Mouse (Mus musculus) kidney, postnatal 0 days (tissue): ENCODE results near the gene Rnaseh2a. TPM values are rescaled to one million over a fixed set of nuclear protein-coding genes. Genes with fewer than 3 reads are reported as not detected.

Experiments
- ATAC-seq: fragments of 200-750 bp; cut with Nextera tagmentation; replicated peaks from 2 replicates; pipeline ENCODE4 v1.8.0; 2017; ENCODE audit warnings: low read depth, moderate number of reproducible peaks, moderate TSS enrichment, moderate library complexity; ENCODE audit not compliant: low FRiP score
- DNase-seq: peaks from one replicate; pipeline ENCODE4 v3.0.0-alpha.2; 2016; ENCODE audit warnings: low spot score
- H3K27ac ChIP-seq: fragments of 300-500 bp; sonication (generic); 2 replicates; pipeline ENCODE4 v1.5.1; 2014; ENCODE audit warnings: mild to moderate bottlenecking
- H3K27me3 ChIP-seq: fragments of 300-500 bp; sonication (generic); 2 replicates; pipeline ENCODE4 v1.6.1; 2014; ENCODE audit warnings: low read length, mixed read lengths; ENCODE audit not compliant: insufficient read depth
- H3K36me3 ChIP-seq: fragments of 300-500 bp; sonication (generic); 2 replicates; pipeline ENCODE4 v1.6.1; 2014; ENCODE audit warnings: low read length, mixed read lengths; ENCODE audit not compliant: insufficient read depth
- H3K4me1 ChIP-seq: fragments of 300-500 bp; sonication (generic); replicated peaks from 2 replicates; pipeline ENCODE4 v1.6.1; 2014; ENCODE audit warnings: antibody characterized with exemption, low read length, mixed read lengths; ENCODE audit not compliant: insufficient read depth
- H3K4me2 ChIP-seq: fragments of 300-500 bp; sonication (generic); 2 replicates; pipeline ENCODE4 v1.6.1; 2014; ENCODE audit warnings: mild to moderate bottlenecking, low read length, moderate library complexity, mixed read lengths
- H3K4me3 ChIP-seq: fragments of 300-500 bp; sonication (generic); replicated peaks from 2 replicates; pipeline ENCODE4 v1.5.1; 2014; ENCODE audit warnings: low read depth, low read length
- H3K9ac ChIP-seq: fragments of 300-500 bp; sonication (generic); 2 replicates; pipeline ENCODE4 v1.6.1; 2014; ENCODE audit warnings: low read depth, low read length
- H3K9me3 ChIP-seq: fragments of 300-500 bp; sonication (generic); replicated peaks from 2 replicates; pipeline ENCODE4 v1.6.1; 2016; ENCODE audit warnings: low read length, inconsistent platforms, mixed read lengths
- CTCF ChIP-seq: IDR thresholded peaks from 2 replicates; pipeline ENCODE4 v1.5.1; 2016; ENCODE audit warnings: antibody characterized with exemption, low read depth, mild to moderate bottlenecking, moderate library complexity
- WGBS: fragments of 180-500 bp; shearing (Covaris S2); extraction: QIAGEN DNeasy Blood & Tissue Kit; methylation state at CpG from one replicate; pipeline ENCODE4 v1.1.7; 2014; 5-methylcytosine and 5-hydroxymethylcytosine counted together
- polyA plus RNA-seq: library from polyadenylated mRNA; unstranded; fragments of >200 nt; fragmentation: Nextera tagmentation; extraction: Ambion mirVana; gene quantifications from 2 replicates; pipeline ENCODE4 v1.2.1, GENCODE M21; 2015

Rnaseh2a gene
- polyA plus RNA-seq, 1 experiment from 2014 or later = 103 TPM

- H3K27me3 ChIP-seq = no peaks in the 10 kb centered on the region
- 84% methylated on average over 7 of the region's 7 CpGs for WGBS
- H3K4me1 ChIP-seq = peaks cover 1% of the 10 kb centered on the region
- no peak overlapping the region for H3K27ac ChIP-seq
- ATAC-seq = no peak
- H3K36me3 ChIP-seq = peaks cover 4% of the 10 kb centered on the region; the same call in 1 of the 2 replicates
- no peak for DNase-seq
- H3K4me2 ChIP-seq = no peak overlapping the region
- H3K9ac ChIP-seq = no peak overlapping the region
- no peak for TF ChIP-seq CTCF
- no peak overlapping the region for H3K4me3 ChIP-seq
- H3K9me3 ChIP-seq = no peaks in the 10 kb centered on the region
Observed at GRCm38 (mm10) chr8:84959811-84960210, 9.8 kb downstream of the Rnaseh2a start.

GRCm38 (mm10) chr8:84956768-84957167 is 12.8 kb downstream of the Rnaseh2a start:
- no peak overlapping the region for H3K4me3 ChIP-seq
- no peak for ATAC-seq
- no peaks in the 10 kb centered on the region; the same call in none of the 2 replicates for H3K27me3 ChIP-seq
- H3K4me1 ChIP-seq = no peaks in the 10 kb centered on the region
- TF ChIP-seq CTCF = peak; percentile 90
- no peak overlapping the region for H3K27ac ChIP-seq
- no peak overlapping the region for H3K9ac ChIP-seq
- H3K36me3 ChIP-seq = peaks cover 4% of the 10 kb centered on the region; the same call in 1 of the 2 replicates
- H3K4me2 ChIP-seq = no peak overlapping the region
- peak; percentile 62 for DNase-seq
- 53% methylated on average over 2 of the region's 2 CpGs for WGBS
- H3K9me3 ChIP-seq = no peaks in the 10 kb centered on the region

GRCm38 (mm10) chr8:84952612-84953255 is 16.8 kb downstream of the Rnaseh2a start:
- no peaks in the 10 kb centered on the region for H3K4me1 ChIP-seq
- H3K4me2 ChIP-seq = no peak overlapping the region
- 9% methylated on average over 18 of the region's 18 CpGs for WGBS
- H3K9me3 ChIP-seq = no peaks in the 10 kb centered on the region
- peaks cover 16% of the 10 kb centered on the region for H3K27me3 ChIP-seq
- no peak overlapping the region for H3K9ac ChIP-seq
- TF ChIP-seq CTCF = no peak
- H3K4me3 ChIP-seq = no peak overlapping the region
- ATAC-seq (no peak), DNase-seq (peak; percentile 25)
- no peaks in the 10 kb centered on the region; the same call in 1 of the 2 replicates for H3K36me3 ChIP-seq
- H3K27ac ChIP-seq = no peak overlapping the region

- Histone ChIP-seq H3K4me1 (0 out of 2 replicates have a peak, but pooled peaks cover 6% of the 10 kb centered on the region), H3K27me3 (peaks cover 42% of the 10 kb centered on the region), H3K9ac (no peak overlapping the region), H3K4me2 (no peak overlapping the region), H3K27ac (no peak overlapping the region), H3K4me3 (no peak overlapping the region), H3K36me3 (no peaks in the 10 kb centered on the region), H3K9me3 (no peaks in the 10 kb centered on the region)
- DNase-seq (no peak), ATAC-seq (no peak)
- 22% methylated on average over 12 of the region's 12 CpGs for WGBS
- TF ChIP-seq CTCF = 0 out of 2 replicates have a peak, but pooled peaks have one; percentile 4
Observed at GRCm38 (mm10) chr8:84949753-84950152, 19.8 kb downstream of the Rnaseh2a start.

- DNase-seq (peak; percentile 72), ATAC-seq (no peak)
- TF ChIP-seq CTCF = no peak
- H3K9me3 ChIP-seq = no peaks in the 10 kb centered on the region
- no peak overlapping the region for H3K9ac ChIP-seq
- no peaks in the 10 kb centered on the region for H3K36me3 ChIP-seq
- peaks cover 52% of the 10 kb centered on the region for H3K27me3 ChIP-seq
- H3K27ac ChIP-seq = no peak overlapping the region
- no peak overlapping the region for H3K4me3 ChIP-seq
- 0 out of 2 replicates have a peak, but pooled peaks cover 6% of the 10 kb centered on the region for H3K4me1 ChIP-seq
- H3K4me2 ChIP-seq = no peak overlapping the region
- 13% methylated on average over 9 of the region's 9 CpGs for WGBS
Observed at GRCm38 (mm10) chr8:84947241-84947545, 22.4 kb downstream of the Rnaseh2a start.

GRCm38 (mm10) chr8:84946528-84947240 is 22.9 kb downstream of the Rnaseh2a start, which contains the start of gene Rtbdn:
Rtbdn (plus strand) TSS chr8:84946991.
- H3K27me3 ChIP-seq = peaks cover 52% of the 10 kb centered on the region

More at GRCm38 (mm10) chr8:84946528-84947240, 22.9 kb downstream of the Rnaseh2a start, which contains the start of gene Rtbdn:
- 0 out of 2 replicates have a peak, but pooled peaks cover 6% of the 10 kb centered on the region for H3K4me1 ChIP-seq
- no peak within 1 kb of the TSS for H3K9ac ChIP-seq
- DNase-seq (no peak), ATAC-seq (no peak)
- 7% methylated on average over 17 of the region's 17 CpGs for WGBS
- no peaks in the 10 kb centered on the region for H3K9me3 ChIP-seq
- TF ChIP-seq CTCF = peak; percentile 24; the same call in 1 of the 2 replicates
- peak within 1 kb of the TSS; percentile 34 for H3K4me3 ChIP-seq
- H3K27ac ChIP-seq = no peak within 1 kb of the TSS
- no peaks in the 10 kb centered on the region for H3K36me3 ChIP-seq
- peak within 1 kb of the TSS; percentile 68 for H3K4me2 ChIP-seq
